Mouse (Mus musculus): Measurements from ENCODE around the gene Mmp28.

DNA sequence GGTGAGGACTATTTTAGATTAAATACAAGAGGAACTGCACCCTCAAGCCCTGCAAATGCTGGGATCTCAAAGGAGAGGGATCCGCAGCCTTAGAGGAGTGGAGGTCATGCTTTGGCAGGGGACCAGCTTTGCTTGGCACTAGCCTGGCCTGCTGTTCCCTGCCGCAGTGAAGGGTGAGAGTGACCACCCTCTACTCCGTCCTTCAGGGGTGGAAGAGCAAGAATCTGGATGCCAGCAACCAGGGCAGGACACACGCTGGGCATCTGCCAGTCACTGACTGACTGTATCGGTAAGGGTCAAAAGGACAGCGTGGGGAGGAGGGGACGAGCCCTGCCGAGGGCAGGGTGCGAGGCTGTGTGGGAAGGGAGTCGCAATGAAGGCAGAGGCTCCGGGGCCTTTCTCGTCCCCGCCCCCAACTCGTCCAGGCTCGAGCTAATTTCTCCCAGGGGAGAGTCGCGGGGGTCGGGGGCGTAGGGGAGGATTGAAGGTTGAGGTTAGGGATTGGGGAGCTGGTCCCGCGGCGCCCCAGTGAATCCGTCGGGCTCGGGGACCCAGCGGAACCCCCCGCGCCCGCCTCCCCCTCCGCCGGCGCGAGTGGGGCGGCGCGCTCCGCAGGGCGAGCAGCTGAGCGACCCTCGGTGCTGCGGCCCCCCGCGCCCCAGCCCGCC, 53.6 kb downstream of the Mmp28 start, which contains the start of gene Rasl10b:
- TF ChIP-seq CTCF (IDR thresholded peaks at IDR 0.05; ENCODE audit: extremely low read depth, insufficient read length, insufficient replicate concordance, low read depth, low read length), result no peak
- TF ChIP-seq POLR2A (IDR thresholded peaks at IDR 0.05; ENCODE audit: low read depth, low read length), result no peak
